Mouse (Mus musculus): ENCODE results near the gene Gm6169. TPM values are rescaled to one million over a fixed set of nuclear protein-coding genes. Genes with fewer than 3 reads are reported as not detected.
"Not testable (repeated sequence)": the region's sequence is repeated elsewhere in the genome, so short reads cannot be mapped to it uniquely, and the experiment has no call there.

The Gm6169 gene
- polyA plus RNA-seq, 1 experiment from 2014 or later, result 2.4 TPM

- Histone ChIP-seq H3K9ac (ENCODE audit: low read length) (no peak overlapping the region), H3K27ac (replicated peaks; ENCODE audit: low read depth, low read length) (no peak overlapping the region), H3K27me3 (ENCODE audit: control insufficient read depth, insufficient read depth, low read length) (no peaks in the 10 kb centered on the region), H3K4me2 (ENCODE audit: low read depth, severe bottlenecking) (no peak overlapping the region), H3K9me3 (ENCODE audit: control insufficient read depth, low read length) (no peaks in the 10 kb centered on the region), H3K4me3 (ENCODE audit: low read depth, low read length) (no peak overlapping the region), H3K4me1 (ENCODE audit: control insufficient read depth, insufficient read depth, low read length) (no peaks in the 10 kb centered on the region), H3K36me3 (ENCODE audit: control insufficient read depth, insufficient read depth, low read length) (no peaks in the 10 kb centered on the region)
- DNase-seq (ENCODE audit: low spot score) (no peak), ATAC-seq (ENCODE audit: insufficient number of reproducible peaks, low FRiP score, low TSS enrichment, low read depth) (no peak)
- WGBS, result 89% methylated on average over 4 of the region's 4 CpGs
Observed at GRCm38 (mm10) chr13:97109046-97109445, 10.0 kb upstream of the Gm6169 start.

GRCm38 (mm10) chr13:97107721-97108120 lies 8.7 kb upstream of the Gm6169 start:
- H3K9ac ChIP-seq (ENCODE audit: low read length); ATAC-seq (ENCODE audit: insufficient number of reproducible peaks, low FRiP score, low TSS enrichment, low read depth); H3K27ac ChIP-seq (replicated peaks; ENCODE audit: low read depth, low read length); H3K27me3 ChIP-seq (ENCODE audit: control insufficient read depth, insufficient read depth, low read length); H3K4me3 ChIP-seq (ENCODE audit: low read depth, low read length); H3K36me3 ChIP-seq (ENCODE audit: control insufficient read depth, insufficient read depth, low read length); DNase-seq (ENCODE audit: low spot score); H3K4me2 ChIP-seq (ENCODE audit: low read depth, severe bottlenecking); H3K9me3 ChIP-seq (ENCODE audit: control insufficient read depth, low read length); H3K4me1 ChIP-seq (ENCODE audit: control insufficient read depth, insufficient read depth, low read length): not testable (repeated sequence)
- 93% methylated on average over 4 of the region's 4 CpGs for WGBS

GRCm38 (mm10) chr13:97104996-97105395 lies 6.0 kb upstream of the Gm6169 start:
- Histone ChIP-seq H3K9me3 (ENCODE audit: control insufficient read depth, low read length) (no peaks in the 10 kb centered on the region), H3K9ac (ENCODE audit: low read length) (no peak overlapping the region), H3K27me3 (ENCODE audit: control insufficient read depth, insufficient read depth, low read length) (no peaks in the 10 kb centered on the region), H3K4me3 (ENCODE audit: low read depth, low read length) (no peak overlapping the region), H3K4me1 (ENCODE audit: control insufficient read depth, insufficient read depth, low read length) (no peaks in the 10 kb centered on the region), H3K4me2 (ENCODE audit: low read depth, severe bottlenecking) (no peak overlapping the region; the same call in 1 of the 2 replicates), H3K27ac (replicated peaks; ENCODE audit: low read depth, low read length) (no peak overlapping the region), H3K36me3 (ENCODE audit: control insufficient read depth, insufficient read depth, low read length) (no peaks in the 10 kb centered on the region)
- ATAC-seq (ENCODE audit: insufficient number of reproducible peaks, low FRiP score, low TSS enrichment, low read depth) (no peak), DNase-seq (ENCODE audit: low spot score) (no peak)
- 74% methylated on average over 7 of the region's 7 CpGs for WGBS

GRCm38 (mm10) chr13:97095726-97096125 lies 3.3 kb downstream of the Gm6169 start:
- no peaks in the 10 kb centered on the region for H3K27me3 ChIP-seq (ENCODE audit: control insufficient read depth, insufficient read depth, low read length)
- H3K27ac ChIP-seq (replicated peaks; ENCODE audit: low read depth, low read length), result no peak overlapping the region
- H3K9me3 ChIP-seq (ENCODE audit: control insufficient read depth, low read length), result no peaks in the 10 kb centered on the region
- 0 out of 2 replicates have a peak, but pooled peaks cover 2% of the 10 kb centered on the region for H3K36me3 ChIP-seq (ENCODE audit: control insufficient read depth, insufficient read depth, low read length)
- no peak overlapping the region for H3K9ac ChIP-seq (ENCODE audit: low read length)
- no peaks in the 10 kb centered on the region for H3K4me1 ChIP-seq (ENCODE audit: control insufficient read depth, insufficient read depth, low read length)
- 93% methylated on average over 4 of the region's 4 CpGs for whole genome bisulfite sequencing
- no peak for DNase-seq (ENCODE audit: low spot score)
- no peak for ATAC-seq (ENCODE audit: insufficient number of reproducible peaks, low FRiP score, low TSS enrichment, low read depth)
- H3K4me2 ChIP-seq (ENCODE audit: low read depth, severe bottlenecking), result no peak overlapping the region
- no peak overlapping the region for H3K4me3 ChIP-seq (ENCODE audit: low read depth, low read length)

GRCm38 (mm10) chr13:97088183-97088582 lies 10.9 kb downstream of the Gm6169 start:
- H3K36me3 ChIP-seq (ENCODE audit: control insufficient read depth, insufficient read depth, low read length), result no peaks in the 10 kb centered on the region
- H3K9me3 ChIP-seq (ENCODE audit: control insufficient read depth, low read length), result no peaks in the 10 kb centered on the region
- H3K4me2 ChIP-seq (ENCODE audit: low read depth, severe bottlenecking), result no peak overlapping the region
- H3K4me1 ChIP-seq (ENCODE audit: control insufficient read depth, insufficient read depth, low read length), result no peaks in the 10 kb centered on the region
- H3K9ac ChIP-seq (ENCODE audit: low read length), result no peak overlapping the region
- WGBS, result 91% methylated on average over 3 of the region's 3 CpGs
- H3K27ac ChIP-seq (replicated peaks; ENCODE audit: low read depth, low read length), result no peak overlapping the region
- no peak overlapping the region for H3K4me3 ChIP-seq (ENCODE audit: low read depth, low read length)
- no peaks in the 10 kb centered on the region for H3K27me3 ChIP-seq (ENCODE audit: control insufficient read depth, insufficient read depth, low read length)
- no peak for DNase-seq (ENCODE audit: low spot score)
- ATAC-seq (ENCODE audit: insufficient number of reproducible peaks, low FRiP score, low TSS enrichment, low read depth), result no peak

- WGBS, result 95% methylated on average over 6 of the region's 6 CpGs
- Histone ChIP-seq H3K9ac (ENCODE audit: low read length) (no peak overlapping the region), H3K4me3 (ENCODE audit: low read depth, low read length) (no peak overlapping the region), H3K4me2 (ENCODE audit: low read depth, severe bottlenecking) (no peak overlapping the region), H3K27ac (replicated peaks; ENCODE audit: low read depth, low read length) (no peak overlapping the region), H3K27me3 (ENCODE audit: control insufficient read depth, insufficient read depth, low read length) (no peaks in the 10 kb centered on the region), H3K36me3 (ENCODE audit: control insufficient read depth, insufficient read depth, low read length) (no peaks in the 10 kb centered on the region), H3K9me3 (ENCODE audit: control insufficient read depth, low read length) (no peaks in the 10 kb centered on the region), H3K4me1 (ENCODE audit: control insufficient read depth, insufficient read depth, low read length) (no peaks in the 10 kb centered on the region)
- DNase-seq (ENCODE audit: low spot score) (no peak), ATAC-seq (ENCODE audit: insufficient number of reproducible peaks, low FRiP score, low TSS enrichment, low read depth) (no peak)
Observed at GRCm38 (mm10) chr13:97087421-97087820, 11.6 kb downstream of the Gm6169 start.

GRCm38 (mm10) chr13:97086316-97086715 lies 12.7 kb downstream of the Gm6169 start:
- no peak overlapping the region for H3K4me2 ChIP-seq (ENCODE audit: low read depth, severe bottlenecking)
- ATAC-seq (ENCODE audit: insufficient number of reproducible peaks, low FRiP score, low TSS enrichment, low read depth) (no peak), DNase-seq (ENCODE audit: low spot score) (no peak)
- no peaks in the 10 kb centered on the region for H3K36me3 ChIP-seq (ENCODE audit: control insufficient read depth, insufficient read depth, low read length)
- H3K9ac ChIP-seq (ENCODE audit: low read length), result no peak overlapping the region
- no peak overlapping the region for H3K4me3 ChIP-seq (ENCODE audit: low read depth, low read length)
- no peaks in the 10 kb centered on the region for H3K27me3 ChIP-seq (ENCODE audit: control insufficient read depth, insufficient read depth, low read length)
- no peaks in the 10 kb centered on the region for H3K9me3 ChIP-seq (ENCODE audit: control insufficient read depth, low read length)
- no peak overlapping the region for H3K27ac ChIP-seq (replicated peaks; ENCODE audit: low read depth, low read length)
- WGBS, result 82% methylated on average over 7 of the region's 9 CpGs
- no peaks in the 10 kb centered on the region for H3K4me1 ChIP-seq (ENCODE audit: control insufficient read depth, insufficient read depth, low read length)

GRCm38 (mm10) chr13:97082432-97082831 lies 16.6 kb downstream of the Gm6169 start:
- 92% methylated on average over 7 of the region's 7 CpGs for WGBS
- no peak for DNase-seq (ENCODE audit: low spot score)

GRCm38 (mm10) chr13:97080615-97081014 lies 18.4 kb downstream of the Gm6169 start:
- no peaks in the 10 kb centered on the region for H3K9me3 ChIP-seq (ENCODE audit: control insufficient read depth, low read length)
- DNase-seq (ENCODE audit: low spot score) (no peak), ATAC-seq (ENCODE audit: insufficient number of reproducible peaks, low FRiP score, low TSS enrichment, low read depth) (no peak)
- no peak overlapping the region for H3K4me3 ChIP-seq (ENCODE audit: low read depth, low read length)
- no peak overlapping the region for H3K9ac ChIP-seq (ENCODE audit: low read length)
- no peak overlapping the region for H3K27ac ChIP-seq (replicated peaks; ENCODE audit: low read depth, low read length)
- H3K4me1 ChIP-seq (ENCODE audit: control insufficient read depth, insufficient read depth, low read length), result no peaks in the 10 kb centered on the region
- H3K4me2 ChIP-seq (ENCODE audit: low read depth, severe bottlenecking), result no peak overlapping the region
- WGBS, result 84% methylated on average over 3 of the region's 3 CpGs
- H3K27me3 ChIP-seq (ENCODE audit: control insufficient read depth, insufficient read depth, low read length), result no peaks in the 10 kb centered on the region
- H3K36me3 ChIP-seq (ENCODE audit: control insufficient read depth, insufficient read depth, low read length), result no peaks in the 10 kb centered on the region

More at GRCm38 (mm10) chr13:97082432-97082831, 16.6 kb downstream of the Gm6169 start:
- Histone ChIP-seq H3K4me2 (ENCODE audit: low read depth, severe bottlenecking) (no peak overlapping the region), H3K27ac (replicated peaks; ENCODE audit: low read depth, low read length) (no peak overlapping the region), H3K27me3 (ENCODE audit: control insufficient read depth, insufficient read depth, low read length) (no peaks in the 10 kb centered on the region), H3K9ac (ENCODE audit: low read length) (no peak overlapping the region), H3K36me3 (ENCODE audit: control insufficient read depth, insufficient read depth, low read length) (no peaks in the 10 kb centered on the region), H3K4me3 (ENCODE audit: low read depth, low read length) (no peak overlapping the region), H3K9me3 (ENCODE audit: control insufficient read depth, low read length) (no peaks in the 10 kb centered on the region), H3K4me1 (ENCODE audit: control insufficient read depth, insufficient read depth, low read length) (no peaks in the 10 kb centered on the region)
- no peak for ATAC-seq (ENCODE audit: insufficient number of reproducible peaks, low FRiP score, low TSS enrichment, low read depth)

Measured in limb, embryonic 11.5 days (tissue).